Mouse (Mus musculus): ENCODE data around the gene Tspear.

DNA sequence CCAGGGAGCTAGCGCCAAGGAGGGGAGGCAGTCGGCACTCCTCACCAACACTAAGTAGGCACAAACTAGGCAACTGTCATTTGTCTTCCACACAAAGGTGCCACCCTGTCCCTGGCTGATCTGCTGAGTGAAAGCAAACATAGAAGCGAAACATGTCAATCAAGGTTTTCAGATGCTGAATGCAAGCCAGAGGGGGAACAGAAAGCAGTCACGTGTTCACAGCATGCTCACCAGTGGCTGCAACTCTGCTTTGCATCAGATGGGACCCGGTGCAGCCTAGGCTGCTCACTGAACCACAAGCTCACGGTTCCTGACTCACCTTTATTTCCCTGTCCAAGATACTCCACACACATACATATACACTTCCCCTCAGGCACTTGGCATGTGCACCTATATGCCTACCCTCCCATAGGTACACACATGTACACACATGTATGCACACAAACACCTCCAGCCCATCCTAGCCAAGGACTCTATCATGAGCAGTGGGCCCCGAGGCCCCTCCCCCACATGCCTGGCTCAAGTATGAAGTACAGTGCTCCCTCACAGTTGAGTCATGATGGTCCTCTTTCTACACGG, 204.7 kb downstream of the Tspear start:
- TF ChIP-seq CTCF (IDR thresholded peaks at IDR 0.05; ENCODE audit: low read depth, low read length) (no peak), POLR2A (IDR thresholded peaks at IDR 0.05; ENCODE audit: extremely low read depth, insufficient read depth, low read length) (no peak)
